Mouse (Mus musculus): ENCODE measurements around the gene Prex1. TPM values are rescaled to one million over a fixed set of nuclear protein-coding genes. Genes with fewer than 3 reads are reported as not detected.
"Not testable (repeated sequence)": the region's sequence is repeated elsewhere in the genome, so short reads cannot be mapped to it uniquely, and the experiment has no call there.

Prex1 gene
- polyA plus RNA-seq, 1 experiment from 2014 or later = 29.7 TPM

DNA sequence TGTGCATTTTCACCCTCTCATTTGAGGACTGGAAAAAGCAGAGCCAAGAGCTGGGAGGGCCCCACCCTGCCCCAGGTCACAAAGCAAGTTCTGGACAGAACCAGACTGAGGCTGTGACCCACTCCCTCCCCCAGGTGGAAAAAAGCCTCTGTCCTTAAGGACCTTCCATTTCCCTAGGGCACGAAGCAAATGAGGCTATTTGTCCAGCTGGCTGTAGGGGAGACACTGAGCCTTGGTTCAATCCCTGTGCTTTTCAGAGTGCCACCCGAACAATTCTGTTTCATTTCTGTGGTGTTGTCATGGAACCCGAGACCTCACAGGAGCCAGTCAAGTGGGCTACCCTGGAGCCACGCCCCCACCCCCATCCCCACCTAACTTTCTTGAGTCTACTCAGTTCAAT lies 29.9 kb upstream of the Prex1 start:
- no peak overlapping the region for H3K4me3 ChIP-seq (ENCODE audit: low read depth, low read length)
- no peaks in the 10 kb centered on the region for H3K27me3 ChIP-seq (ENCODE audit: control insufficient read depth, insufficient read depth, low read length)
- no peak overlapping the region for H3K27ac ChIP-seq (ENCODE audit: low read depth, low read length)
- ATAC-seq (replicated peaks; ENCODE audit: low FRiP score) (no peak), DNase-seq (ENCODE audit: low spot score) (no peak)
- H3K36me3 ChIP-seq (ENCODE audit: control insufficient read depth, insufficient read depth, low read length) = no peaks in the 10 kb centered on the region
- no peaks in the 10 kb centered on the region for H3K9me3 ChIP-seq (ENCODE audit: control insufficient read depth, low read length)
- 44% methylated on average over 4 of the region's 4 CpGs for WGBS
- H3K4me1 ChIP-seq (replicated peaks; ENCODE audit: control insufficient read depth, insufficient read depth, low read length) = no peaks in the 10 kb centered on the region
- no peak overlapping the region for H3K4me2 ChIP-seq (ENCODE audit: low read depth, low read length, severe bottlenecking)
- no peak overlapping the region for H3K9ac ChIP-seq (ENCODE audit: low read length)

DNA sequence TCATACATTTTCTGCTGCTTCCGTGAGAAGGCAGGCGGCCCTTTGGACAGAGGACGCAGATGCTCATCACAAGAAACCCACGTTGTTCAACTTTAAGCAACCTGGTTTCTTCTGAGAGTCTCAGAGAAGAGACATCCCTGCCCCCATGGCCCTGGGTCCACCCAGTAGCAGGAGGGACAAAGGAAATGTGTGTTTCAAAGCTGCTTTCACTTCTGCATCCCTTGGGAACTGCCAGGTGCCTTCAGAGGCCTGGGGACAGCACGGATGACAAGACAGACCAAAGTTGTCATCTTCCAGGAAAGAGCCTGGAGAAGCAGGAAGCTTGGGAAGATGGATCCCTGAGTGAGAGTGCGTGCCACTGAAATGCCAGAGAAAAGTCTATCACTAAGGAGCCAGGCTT lies 27.8 kb upstream of the Prex1 start:
- WGBS = 88% methylated on average over 6 of the region's 6 CpGs
- Histone ChIP-seq H3K9me3 (ENCODE audit: control insufficient read depth, low read length) (no peaks in the 10 kb centered on the region), H3K4me1 (replicated peaks; ENCODE audit: control insufficient read depth, insufficient read depth, low read length) (no peaks in the 10 kb centered on the region), H3K9ac (ENCODE audit: low read length) (no peak overlapping the region), H3K27ac (ENCODE audit: low read depth, low read length) (no peak overlapping the region), H3K4me2 (ENCODE audit: low read depth, low read length, severe bottlenecking) (no peak overlapping the region), H3K4me3 (ENCODE audit: low read depth, low read length) (no peak overlapping the region), H3K36me3 (ENCODE audit: control insufficient read depth, insufficient read depth, low read length) (no peaks in the 10 kb centered on the region), H3K27me3 (ENCODE audit: control insufficient read depth, insufficient read depth, low read length) (no peaks in the 10 kb centered on the region)
- no peak for ATAC-seq (replicated peaks; ENCODE audit: low FRiP score)
- no peak for DNase-seq (ENCODE audit: low spot score)

DNA sequence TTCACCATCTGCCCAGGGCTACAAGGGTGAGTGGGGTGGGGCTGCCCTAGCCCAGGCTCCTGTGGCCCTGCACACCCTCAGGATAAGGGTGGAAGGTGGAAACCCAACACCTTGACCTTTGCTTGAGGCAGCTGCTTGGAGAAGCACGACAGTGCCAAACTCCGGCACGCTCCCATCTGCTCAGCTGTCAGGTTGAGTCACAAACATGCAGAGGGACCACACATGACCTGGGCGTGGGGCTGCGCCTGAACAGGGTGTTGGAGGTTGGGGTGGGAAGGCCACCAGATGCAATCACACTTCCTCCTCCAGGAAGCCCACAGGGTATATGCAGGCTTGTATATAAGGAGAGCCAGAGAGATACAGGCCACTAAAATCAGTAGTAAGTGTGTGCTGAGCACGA lies 26.8 kb upstream of the Prex1 start:
- Histone ChIP-seq H3K9ac (ENCODE audit: low read length) (no peak overlapping the region), H3K4me1 (replicated peaks; ENCODE audit: control insufficient read depth, insufficient read depth, low read length) (no peaks in the 10 kb centered on the region; the same call in 1 of the 2 replicates), H3K27ac (ENCODE audit: low read depth, low read length) (no peak overlapping the region), H3K4me3 (ENCODE audit: low read depth, low read length) (no peak overlapping the region), H3K27me3 (ENCODE audit: control insufficient read depth, insufficient read depth, low read length) (no peaks in the 10 kb centered on the region), H3K9me3 (ENCODE audit: control insufficient read depth, low read length) (no peaks in the 10 kb centered on the region), H3K36me3 (ENCODE audit: control insufficient read depth, insufficient read depth, low read length) (no peaks in the 10 kb centered on the region), H3K4me2 (ENCODE audit: low read depth, low read length, severe bottlenecking) (no peak overlapping the region)
- 83% methylated on average over 6 of the region's 6 CpGs for WGBS
- ATAC-seq (replicated peaks; ENCODE audit: low FRiP score) (no peak), DNase-seq (ENCODE audit: low spot score) (no peak)

DNA sequence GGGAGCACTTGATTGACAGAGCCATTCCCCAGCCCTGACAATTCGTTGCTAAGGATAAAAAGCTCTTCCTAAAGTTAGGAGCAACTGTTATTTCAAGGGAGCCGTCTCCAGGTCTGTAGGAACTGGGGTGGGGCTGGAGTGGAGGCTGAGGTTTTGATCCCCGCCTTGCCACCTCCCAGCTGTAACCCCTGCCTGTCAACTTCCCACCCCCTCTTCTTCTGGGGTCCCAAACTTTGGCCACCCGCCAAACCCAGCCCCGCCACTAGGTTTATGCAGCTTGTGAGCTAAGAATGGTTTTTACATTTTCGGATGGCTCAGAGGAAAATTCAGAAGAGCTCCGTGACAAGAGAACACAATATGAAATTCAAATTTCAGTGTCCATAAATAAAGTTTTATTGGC lies 23.7 kb upstream of the Prex1 start:
- ATAC-seq (replicated peaks; ENCODE audit: low FRiP score) (no peak), DNase-seq (ENCODE audit: low spot score) (no peak)
- no peaks in the 10 kb centered on the region for H3K36me3 ChIP-seq (ENCODE audit: control insufficient read depth, insufficient read depth, low read length)
- H3K4me2 ChIP-seq (ENCODE audit: low read depth, low read length, severe bottlenecking) = no peak overlapping the region
- H3K27me3 ChIP-seq (ENCODE audit: control insufficient read depth, insufficient read depth, low read length) = no peaks in the 10 kb centered on the region
- no peaks in the 10 kb centered on the region; the same call in 1 of the 2 replicates for H3K4me1 ChIP-seq (replicated peaks; ENCODE audit: control insufficient read depth, insufficient read depth, low read length)
- no peaks in the 10 kb centered on the region for H3K9me3 ChIP-seq (ENCODE audit: control insufficient read depth, low read length)
- 77% methylated on average over 7 of the region's 7 CpGs for WGBS
- H3K9ac ChIP-seq (ENCODE audit: low read length) = no peak overlapping the region
- no peak overlapping the region for H3K27ac ChIP-seq (ENCODE audit: low read depth, low read length)
- no peak overlapping the region for H3K4me3 ChIP-seq (ENCODE audit: low read depth, low read length)

DNA sequence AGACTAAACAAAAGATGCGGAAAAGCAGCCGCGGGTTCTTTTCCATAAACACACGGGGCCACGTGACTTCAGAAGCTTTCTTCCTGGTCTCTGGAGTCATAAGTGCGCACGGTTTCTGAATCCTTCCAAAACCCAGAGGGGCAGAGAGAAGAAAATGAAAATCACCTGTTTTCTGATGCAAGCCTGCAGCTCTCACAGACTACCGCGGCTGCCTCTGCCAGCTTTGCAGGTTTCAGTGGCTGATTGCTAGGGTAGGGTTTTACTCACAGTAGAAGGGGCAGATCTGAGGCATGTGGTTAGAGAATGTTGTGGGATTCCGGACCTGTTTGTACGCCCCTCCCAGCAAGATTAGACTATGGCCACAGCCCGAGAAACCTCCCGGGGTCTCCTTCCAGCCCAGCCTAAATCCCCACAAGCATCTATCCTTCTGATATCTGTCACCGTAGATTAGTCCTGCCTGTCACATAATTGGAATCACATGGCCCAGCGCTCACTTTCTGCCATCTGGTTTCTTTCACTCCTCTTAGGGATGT lies 21.9 kb upstream of the Prex1 start:
- Histone ChIP-seq H3K36me3 (ENCODE audit: control insufficient read depth, insufficient read depth, low read length) (no peaks in the 10 kb centered on the region), H3K4me1 (replicated peaks; ENCODE audit: control insufficient read depth, insufficient read depth, low read length) (peaks cover under 1% of the 10 kb centered on the region; the same call in 1 of the 2 replicates), H3K9me3 (ENCODE audit: control insufficient read depth, low read length) (no peaks in the 10 kb centered on the region), H3K4me3 (ENCODE audit: low read depth, low read length) (no peak overlapping the region), H3K27me3 (ENCODE audit: control insufficient read depth, insufficient read depth, low read length) (no peaks in the 10 kb centered on the region), H3K9ac (ENCODE audit: low read length) (no peak overlapping the region), H3K4me2 (ENCODE audit: low read depth, low read length, severe bottlenecking) (no peak overlapping the region), H3K27ac (ENCODE audit: low read depth, low read length) (no peak overlapping the region)
- ATAC-seq (replicated peaks; ENCODE audit: low FRiP score) (no peak), DNase-seq (ENCODE audit: low spot score) (no peak)
- WGBS = 38% methylated on average over 15 of the region's 15 CpGs

DNA sequence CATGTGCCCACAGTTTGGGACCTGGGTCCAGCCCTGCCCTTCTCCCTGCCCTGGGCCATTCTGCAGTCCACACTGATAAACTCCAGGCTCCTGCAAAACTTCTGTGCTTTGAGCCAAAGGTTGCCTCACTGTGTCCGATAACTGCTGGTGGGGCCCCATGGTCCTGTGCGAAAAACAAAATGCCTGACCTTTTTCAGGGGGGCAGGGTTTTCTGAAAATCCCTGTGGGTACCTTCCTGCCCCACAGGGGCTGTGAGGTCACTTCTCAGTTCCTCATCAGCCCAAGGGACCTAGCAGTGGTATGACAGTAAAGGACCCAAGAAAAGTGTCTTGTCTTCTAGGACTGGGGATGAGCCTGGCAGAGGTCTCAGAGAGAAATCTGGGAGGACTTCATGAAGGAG lies 19.2 kb upstream of the Prex1 start:
- H3K4me3 ChIP-seq (ENCODE audit: low read depth, low read length) = no peak overlapping the region
- no peaks in the 10 kb centered on the region for H3K36me3 ChIP-seq (ENCODE audit: control insufficient read depth, insufficient read depth, low read length)
- H3K27ac ChIP-seq (ENCODE audit: low read depth, low read length) = no peak overlapping the region
- H3K4me1 ChIP-seq (replicated peaks; ENCODE audit: control insufficient read depth, insufficient read depth, low read length) = peaks cover 7% of the 10 kb centered on the region; the same call in 1 of the 2 replicates
- ATAC-seq (replicated peaks; ENCODE audit: low FRiP score) (no peak), DNase-seq (ENCODE audit: low spot score) (no peak)
- no peaks in the 10 kb centered on the region for H3K27me3 ChIP-seq (ENCODE audit: control insufficient read depth, insufficient read depth, low read length)
- H3K4me2 ChIP-seq (ENCODE audit: low read depth, low read length, severe bottlenecking) = no peak overlapping the region
- 96% methylated on average over 2 of the region's 2 CpGs for WGBS
- no peaks in the 10 kb centered on the region for H3K9me3 ChIP-seq (ENCODE audit: control insufficient read depth, low read length)
- no peak overlapping the region for H3K9ac ChIP-seq (ENCODE audit: low read length)

DNA sequence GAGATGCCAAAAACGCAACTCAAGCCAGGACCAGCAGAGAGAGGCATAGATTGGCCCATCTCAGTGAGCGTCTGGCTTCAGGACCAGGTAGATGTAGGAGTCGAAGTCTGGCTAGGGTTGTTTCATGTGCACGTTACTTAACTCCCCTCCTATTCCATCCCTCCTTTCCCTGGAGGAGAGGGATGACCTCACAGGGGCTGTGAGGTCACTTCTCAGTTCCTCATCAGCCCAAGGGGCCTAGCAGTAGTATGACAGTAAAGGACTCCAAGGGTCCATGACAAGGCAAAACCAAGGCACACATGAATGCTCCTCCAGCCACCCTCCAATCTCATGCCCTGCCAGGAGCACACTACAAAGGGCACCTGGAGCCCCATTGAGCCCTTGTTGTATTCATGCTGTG lies 18.5 kb upstream of the Prex1 start:
- DNase-seq (ENCODE audit: low spot score) (no peak), ATAC-seq (replicated peaks; ENCODE audit: low FRiP score) (no peak)
- H3K4me1 ChIP-seq (replicated peaks; ENCODE audit: control insufficient read depth, insufficient read depth, low read length) = peaks cover 7% of the 10 kb centered on the region; the same call in 1 of the 2 replicates
- no peaks in the 10 kb centered on the region for H3K36me3 ChIP-seq (ENCODE audit: control insufficient read depth, insufficient read depth, low read length)
- no peak overlapping the region for H3K4me2 ChIP-seq (ENCODE audit: low read depth, low read length, severe bottlenecking)
- H3K9ac ChIP-seq (ENCODE audit: low read length) = no peak overlapping the region
- no peaks in the 10 kb centered on the region for H3K9me3 ChIP-seq (ENCODE audit: control insufficient read depth, low read length)
- no peak overlapping the region for H3K4me3 ChIP-seq (ENCODE audit: low read depth, low read length)
- 87% methylated on average over 4 of the region's 4 CpGs for WGBS
- no peak overlapping the region for H3K27ac ChIP-seq (ENCODE audit: low read depth, low read length)
- H3K27me3 ChIP-seq (ENCODE audit: control insufficient read depth, insufficient read depth, low read length) = no peaks in the 10 kb centered on the region

DNA sequence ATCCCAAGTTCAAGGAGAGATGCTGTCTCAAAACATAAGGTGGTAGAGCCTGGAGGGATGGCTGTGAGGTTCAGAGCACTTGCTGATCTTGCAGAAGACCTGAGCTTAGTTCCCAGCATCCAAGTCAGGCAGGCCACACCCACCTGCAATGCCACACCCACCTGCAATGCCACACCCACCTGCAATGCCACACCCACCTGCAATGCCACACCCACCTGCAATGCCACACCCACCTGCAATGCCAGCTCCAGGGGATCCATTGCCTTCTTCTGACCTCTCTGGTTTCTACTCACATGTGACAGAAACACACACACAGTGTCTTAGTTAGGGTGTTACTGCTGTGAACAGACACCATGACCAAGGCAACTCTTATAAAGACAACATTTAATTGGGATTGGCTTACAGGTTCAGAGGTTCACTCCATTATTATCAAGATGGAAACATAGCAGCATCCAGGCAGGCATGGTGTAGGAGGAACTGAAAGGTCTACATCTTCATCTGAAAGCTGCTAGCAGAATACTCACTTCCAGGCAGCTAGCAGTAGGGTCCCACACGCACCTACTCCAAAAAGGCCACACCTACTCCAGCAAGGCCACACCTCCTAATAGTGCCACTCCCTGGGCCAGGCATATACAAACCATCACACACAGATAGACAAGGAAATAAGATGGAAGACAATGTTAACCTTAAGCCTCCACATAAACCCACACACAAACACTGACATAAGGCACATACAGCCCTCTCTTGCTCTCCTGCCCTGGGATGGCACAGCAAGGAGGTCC lies 17.7 kb upstream of the Prex1 start:
- WGBS = 84% methylated on average over 1 of the region's 1 CpGs
- not testable (repeated sequence) for ATAC-seq (replicated peaks; ENCODE audit: low FRiP score); H3K4me2 ChIP-seq (ENCODE audit: low read depth, low read length, severe bottlenecking); H3K4me3 ChIP-seq (ENCODE audit: low read depth, low read length); H3K4me1 ChIP-seq (replicated peaks; ENCODE audit: control insufficient read depth, insufficient read depth, low read length); H3K9me3 ChIP-seq (ENCODE audit: control insufficient read depth, low read length); DNase-seq (ENCODE audit: low spot score); H3K27ac ChIP-seq (ENCODE audit: low read depth, low read length); H3K9ac ChIP-seq (ENCODE audit: low read length); H3K36me3 ChIP-seq (ENCODE audit: control insufficient read depth, insufficient read depth, low read length); H3K27me3 ChIP-seq (ENCODE audit: control insufficient read depth, insufficient read depth, low read length)

DNA sequence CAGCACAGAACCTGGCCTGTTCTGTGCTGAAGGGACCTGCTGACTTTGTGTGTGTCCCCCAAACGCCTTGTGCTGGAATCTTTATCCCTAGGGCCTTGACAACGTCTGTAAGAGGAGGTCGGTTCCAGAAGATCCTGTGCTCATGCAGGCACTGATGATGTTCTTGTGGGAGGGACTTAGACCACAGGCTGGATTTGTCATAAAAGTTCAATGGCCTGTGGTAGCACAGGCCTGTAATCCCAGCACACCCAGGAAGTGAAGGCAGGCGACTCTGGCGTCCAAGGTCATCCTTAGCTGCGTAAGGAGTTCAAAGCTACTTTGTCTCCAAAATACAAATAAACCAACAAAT lies 16.9 kb upstream of the Prex1 start:
- H3K4me3 ChIP-seq (ENCODE audit: low read depth, low read length) = no peak overlapping the region
- H3K4me2 ChIP-seq (ENCODE audit: low read depth, low read length, severe bottlenecking) = no peak overlapping the region
- ATAC-seq (replicated peaks; ENCODE audit: low FRiP score) = 0 out of 2 replicates have a peak, but pooled peaks have one; percentile 42
- no peaks in the 10 kb centered on the region for H3K27me3 ChIP-seq (ENCODE audit: control insufficient read depth, insufficient read depth, low read length)
- no peak overlapping the region for H3K27ac ChIP-seq (ENCODE audit: low read depth, low read length)
- no peak overlapping the region for H3K9ac ChIP-seq (ENCODE audit: low read length)
- no peak for DNase-seq (ENCODE audit: low spot score)
- H3K4me1 ChIP-seq (replicated peaks; ENCODE audit: control insufficient read depth, insufficient read depth, low read length) = peaks cover 7% of the 10 kb centered on the region; the same call in 1 of the 2 replicates
- H3K36me3 ChIP-seq (ENCODE audit: control insufficient read depth, insufficient read depth, low read length) = no peaks in the 10 kb centered on the region
- no peaks in the 10 kb centered on the region for H3K9me3 ChIP-seq (ENCODE audit: control insufficient read depth, low read length)
- WGBS = 70% methylated on average over 6 of the region's 6 CpGs

Data from forebrain, embryonic 11.5 days (tissue).